Comparison of ENCODE assay signal across 8 mouse cellular contexts in genomic region chr3:28781422-28781821, GRCm38 (mm10). TPM values are rescaled to one million over a fixed set of nuclear protein-coding genes. Genes with fewer than 3 reads are reported as not detected.
A peak's percentile ranks its signal among the peaks of the same experiment; 100 is the strongest.
DNase-seq lines count a peak whose midpoint lies in the region; ATAC-seq and TF ChIP-seq lines count a peak whose summit lies in the region.

No protein-coding gene starts in this region.

- no peak for TF ChIP-seq CTCF in gastrocnemius, adult 2 months (IDR thresholded peaks at IDR 0.05)
- TF ChIP-seq CTCF in liver, embryonic 14.5 days (IDR thresholded peaks at IDR 0.05; ENCODE audit: low read depth): no peak

- H3K9me3 ChIP-seq in forebrain, embryonic 13.5 days (replicated peaks): no peaks in the 10 kb centered on the region
- H3K9me3 ChIP-seq in liver, embryonic 14.5 days (ENCODE audit: control insufficient read depth, low read length): no peaks in the 10 kb centered on the region

- H3K9ac ChIP-seq in forebrain, embryonic 13.5 days: peak overlapping the region; percentile 83
- H3K9ac ChIP-seq in liver, embryonic 14.5 days (replicated peaks): peak overlapping the region; percentile 65

- H3K4me1 ChIP-seq in forebrain, embryonic 13.5 days: peaks cover 22% of the 10 kb centered on the region
- H3K4me1 ChIP-seq in liver, embryonic 14.5 days (replicated peaks; ENCODE audit: control insufficient read depth in 2 of 2, insufficient read depth in 2 of 2, low read length in 1 of 2): peaks cover 23 to 35% of the 10 kb centered on the region in 2 experiments

- ATAC-seq in forebrain, embryonic 13.5 days: no peak
- peak; percentile 66 for ATAC-seq in liver, embryonic 14.5 days (ENCODE audit: insufficient read depth)

- H3K27ac ChIP-seq in gastrocnemius, adult 2 months: peak overlapping the region; percentile 38
- H3K27ac ChIP-seq in forebrain, embryonic 13.5 days: no peak overlapping the region
- H3K27ac ChIP-seq in liver, embryonic 14.5 days: no peak overlapping the region

- TF ChIP-seq EP300 in liver, embryonic 14.5 days (IDR thresholded peaks at IDR 0.05; ENCODE audit: low read depth): no peak

- peak overlapping the region; percentile 98 for H3K4me2 ChIP-seq in forebrain, embryonic 13.5 days
- H3K4me2 ChIP-seq in liver, embryonic 14.5 days (ENCODE audit: low read depth): peak overlapping the region; percentile 71

- H3K36me3 ChIP-seq in forebrain, embryonic 13.5 days (ENCODE audit: poor library complexity, severe bottlenecking): no peaks in the 10 kb centered on the region
- H3K36me3 ChIP-seq in liver, embryonic 14.5 days (replicated peaks; ENCODE audit: control insufficient read depth, insufficient read depth, low read depth): no peaks in the 10 kb centered on the region

- no peak for DNase-seq in gastrocnemius, adult 2 months
- DNase-seq in gastrocnemius, postnatal 36 days: no peak
- DNase-seq in 3134 (ENCODE audit: extremely low read depth, insufficient read length, low spot score): peak; percentile 8
- DNase-seq in liver, embryonic 14.5 days (ENCODE audit: low read depth in 3 of 3, low spot score in 3 of 3): no peak
- DNase-seq in adrenal gland, postnatal 36 days: no peak
- no peak for DNase-seq in urinary bladder, postnatal 25 days (ENCODE audit: low spot score)
- no peak for DNase-seq in kidney, adult 11 months

- H3K27me3 ChIP-seq in forebrain, embryonic 13.5 days: no peaks in the 10 kb centered on the region
- H3K27me3 ChIP-seq in liver, embryonic 14.5 days (ENCODE audit: control insufficient read depth, insufficient read depth, low read length): no peaks in the 10 kb centered on the region

- H3K4me3 ChIP-seq in gastrocnemius, adult 2 months: peak overlapping the region; percentile 94
- peak overlapping the region; percentile 76 for H3K4me3 ChIP-seq in forebrain, embryonic 13.5 days
- peak overlapping the region; percentile 66 to 72 for H3K4me3 ChIP-seq in liver, embryonic 14.5 days (ENCODE audit: insufficient read depth in 1 of 2, low read depth in 2 of 2, low read length in 2 of 2)

- intact Hi-C loops in gastrocnemius, adult 2 months (cut with DNase I): no loop called here
- intact Hi-C loops in gastrocnemius, postnatal 36 days (cut with DNase I): no loop called here

- under 1% methylated on average over 37 of the region's 41 CpGs for WGBS in forebrain, embryonic 13.5 days
- WGBS in liver, embryonic 14.5 days (ENCODE audit: insufficient replicate concordance): 2% methylated on average over 32 of the region's 41 CpGs

RNA-seq across cellular contexts. Expression of gene Eif5a2, which starts 0.3 kb away (rescaled TPM):
- under 1 TPM; 0.48 to 0.56 TPM for total RNA-seq in gastrocnemius, adult 2 months (2021)
- under 1 TPM; 0.64 to 0.72 TPM for total RNA-seq in gastrocnemius, postnatal 36 days (2021)
- polyA plus RNA-seq in forebrain, embryonic 13.5 days (2015; fragmentation: Nextera tagmentation; extraction: Ambion mirVana): 6.9 and 8.6 TPM in 2 replicates
- polyA plus RNA-seq in liver, embryonic 14.5 days (2012; rRNA removed): 3.4 and 4.1 TPM in 2 replicates
- 7.9 and 8.8 TPM in 2 replicates for polyA plus RNA-seq in liver, embryonic 14.5 days (2014; fragmentation: Nextera tagmentation; extraction: Ambion mirVana)
- 1 to 10 TPM; 1.3 to 1.9 TPM for total RNA-seq in adrenal gland, postnatal 36 days (2021)

RNA-seq across cellular contexts. Expression of gene Rpl22l1, which starts 23.8 kb away (rescaled TPM):
- 100 to 1,000 TPM; 126 to 178 TPM for total RNA-seq in gastrocnemius, adult 2 months (2021)
- total RNA-seq in gastrocnemius, postnatal 36 days (2021): 100 to 1,000 TPM; 130 to 152 TPM
- polyA plus RNA-seq in forebrain, embryonic 13.5 days (2015; fragmentation: Nextera tagmentation; extraction: Ambion mirVana): 257 and 318 TPM in 2 replicates
- polyA plus RNA-seq in liver, embryonic 14.5 days (2012; rRNA removed): 120 and 191 TPM in 2 replicates
- polyA plus RNA-seq in liver, embryonic 14.5 days (2014; fragmentation: Nextera tagmentation; extraction: Ambion mirVana): 389 and 416 TPM in 2 replicates
- 100 to 1,000 TPM; 229 to 232 TPM for total RNA-seq in adrenal gland, postnatal 36 days (2021)
